Comparison of ENCODE assay signal across 8 mouse cellular contexts in the genomic region with DNA sequence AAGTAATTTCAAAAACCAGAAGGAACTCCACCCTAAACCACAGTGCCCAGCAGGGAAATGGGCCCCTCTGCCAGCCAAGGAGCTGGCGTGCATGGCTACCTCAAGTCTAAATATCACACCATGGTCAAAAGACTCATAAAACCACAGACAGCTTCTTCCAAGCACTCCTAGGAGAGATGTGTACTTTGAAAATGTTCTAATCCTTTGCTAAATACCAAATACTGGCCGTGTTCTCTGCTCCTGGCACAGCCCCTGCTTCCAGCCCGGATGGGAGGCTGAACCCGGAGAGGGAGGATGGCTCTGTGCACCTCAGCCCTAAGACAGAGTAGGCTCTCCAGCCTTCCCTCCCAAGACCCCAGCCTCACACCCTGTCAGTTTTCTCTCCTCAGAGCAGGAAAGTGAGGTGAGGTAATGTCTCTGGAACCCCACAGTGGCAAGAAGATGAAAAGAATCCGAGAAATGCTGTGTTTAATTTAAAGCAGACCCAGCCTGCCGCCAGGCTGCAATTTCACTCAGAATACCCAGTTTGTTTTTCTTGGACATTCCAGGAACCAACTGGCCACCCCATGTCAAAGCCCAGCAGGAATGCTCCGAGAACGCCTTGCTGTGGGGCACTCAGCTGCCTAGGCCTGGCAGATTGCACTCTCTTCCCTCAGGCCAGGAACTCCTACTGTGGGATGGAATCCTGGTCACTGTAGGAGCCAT.
A peak's percentile ranks its signal among the peaks of the same experiment; 100 is the strongest.
DNase-seq lines count a peak whose midpoint lies in the region; ATAC-seq lines count a peak whose summit lies in the region.

No protein-coding gene starts in this region.

- peak overlapping the region; percentile 73 for H3K27ac ChIP-seq in kidney, embryonic 15.5 days
- peak overlapping the region; percentile 23; the same call in 1 of the 2 replicates for H3K27ac ChIP-seq in hindbrain, embryonic 13.5 days

- no peak for DNase-seq in kidney, adult 9 months
- DNase-seq in embryo, embryonic 11.5 days (ENCODE audit: low read depth, low spot score): peak; percentile 56
- peak; percentile 37 to 74 for DNase-seq in lung, postnatal 4 days
- DNase-seq in urinary bladder, adult 18-20 months (ENCODE audit: low spot score in 2 of 2): no peak
- DNase-seq in layer of hippocampus, adult 18-20 months (ENCODE audit: low spot score in 2 of 2): no peak
- DNase-seq in layer of hippocampus, postnatal 14 days (ENCODE audit: low spot score in 2 of 2): no peak

- 20% methylated on average over 8 of the region's 8 CpGs for WGBS in kidney, embryonic 15.5 days
- 60% methylated on average over 8 of the region's 8 CpGs for WGBS in hindbrain, embryonic 13.5 days

- H3K4me3 ChIP-seq in kidney, embryonic 15.5 days (replicated peaks): no peak overlapping the region
- no peak overlapping the region for H3K4me3 ChIP-seq in hindbrain, embryonic 13.5 days

- no peak overlapping the region for H3K4me2 ChIP-seq in kidney, embryonic 15.5 days
- no peak overlapping the region for H3K4me2 ChIP-seq in hindbrain, embryonic 13.5 days

- no peak overlapping the region for H3K9ac ChIP-seq in kidney, embryonic 15.5 days
- H3K9ac ChIP-seq in hindbrain, embryonic 13.5 days: no peak overlapping the region

- ATAC-seq in kidney, embryonic 15.5 days (replicated peaks; ENCODE audit: low FRiP score): peak; percentile 61; the same call in 1 of the 2 replicates
- no peak for ATAC-seq in hindbrain, embryonic 13.5 days (ENCODE audit: low FRiP score)

- no peaks in the 10 kb centered on the region for H3K36me3 ChIP-seq in kidney, embryonic 15.5 days
- H3K36me3 ChIP-seq in hindbrain, embryonic 13.5 days: no peaks in the 10 kb centered on the region

- peaks cover 29% of the 10 kb centered on the region for H3K4me1 ChIP-seq in kidney, embryonic 15.5 days
- H3K4me1 ChIP-seq in hindbrain, embryonic 13.5 days (replicated peaks): peaks cover 28% of the 10 kb centered on the region

- no peaks in the 10 kb centered on the region for H3K9me3 ChIP-seq in kidney, embryonic 15.5 days (replicated peaks)
- H3K9me3 ChIP-seq in hindbrain, embryonic 13.5 days: no peaks in the 10 kb centered on the region

- H3K27me3 ChIP-seq in kidney, embryonic 15.5 days: no peaks in the 10 kb centered on the region
- no peaks in the 10 kb centered on the region for H3K27me3 ChIP-seq in hindbrain, embryonic 13.5 days

Comparison
In these comparisons a context has a peak if more than half of its experiments do, and no peak if none do; other contexts are left out.
1. DNase-seq: peak in embryo, embryonic 11.5 days (single experiment) and lung, postnatal 4 days (2 of 2); none in kidney, adult 9 months (single experiment), urinary bladder, adult 18-20 months (0 of 2), layer of hippocampus, adult 18-20 months (0 of 2) and layer of hippocampus, postnatal 14 days (0 of 2).